Mouse (Mus musculus): ENCODE data around the gene Ank.

The Ank gene

GRCm38 (mm10) chr15:27467641-27468040 lies 1.2 kb downstream of the Ank start:
- DNase-seq: peak; percentile 91

- peak; percentile 33 for DNase-seq
Observed at GRCm38 (mm10) chr15:27468822-27469488, 2.5 kb downstream of the Ank start.

- peak; percentile 78 for DNase-seq
Observed at GRCm38 (mm10) chr15:27470346-27470745, 3.9 kb downstream of the Ank start.

- DNase-seq: peak; percentile 87
Observed at GRCm38 (mm10) chr15:27472315-27472714, 5.8 kb downstream of the Ank start.

GRCm38 (mm10) chr15:27475988-27476387 lies 9.5 kb downstream of the Ank start:
- peak; percentile 95 for DNase-seq

- DNase-seq: peak; percentile 93
Observed at GRCm38 (mm10) chr15:27476671-27477070, 10.2 kb downstream of the Ank start.

- DNase-seq: peak; percentile 87
Observed at GRCm38 (mm10) chr15:27477159-27477558, 10.7 kb downstream of the Ank start.

- DNase-seq: peak; percentile 95
Observed at GRCm38 (mm10) chr15:27477630-27478029, 11.2 kb downstream of the Ank start.

- DNase-seq: peak; percentile 93
Observed at GRCm38 (mm10) chr15:27480333-27481015, 14.0 kb downstream of the Ank start.

GRCm38 (mm10) chr15:27481956-27482355 lies 15.5 kb downstream of the Ank start:
- no peak for DNase-seq

- DNase-seq: no peak
Observed at GRCm38 (mm10) chr15:27483183-27483582, 16.7 kb downstream of the Ank start.

- DNase-seq: no peak
Observed at GRCm38 (mm10) chr15:27485567-27486278, 19.2 kb downstream of the Ank start.

- DNase-seq: no peak
Observed at GRCm38 (mm10) chr15:27486279-27486618, 19.8 kb downstream of the Ank start.

GRCm38 (mm10) chr15:27487059-27487458 lies 20.6 kb downstream of the Ank start:
- no peak for DNase-seq

- peak; percentile 93 for DNase-seq
Observed at GRCm38 (mm10) chr15:27488042-27488441, 21.6 kb downstream of the Ank start.

- DNase-seq: no peak
Observed at GRCm38 (mm10) chr15:27490676-27491075, 24.2 kb downstream of the Ank start.

- no peak for DNase-seq
Observed at GRCm38 (mm10) chr15:27491425-27492070, 25.1 kb downstream of the Ank start.

- DNase-seq: no peak
Observed at GRCm38 (mm10) chr15:27492156-27492555, 25.7 kb downstream of the Ank start.

- no peak for DNase-seq
Observed at GRCm38 (mm10) chr15:27492734-27493133, 26.3 kb downstream of the Ank start.

- no peak for DNase-seq
Observed at GRCm38 (mm10) chr15:27493516-27493915, 27.0 kb downstream of the Ank start.

GRCm38 (mm10) chr15:27495981-27496401 lies 29.5 kb downstream of the Ank start:
- no peak for DNase-seq

- DNase-seq: no peak
Observed at GRCm38 (mm10) chr15:27496596-27497299, 30.3 kb downstream of the Ank start.

All from heart, adult 11 months (tissue).